Mouse (Mus musculus): ENCODE data around the gene Agtpbp1.

Agtpbp1 gene

DNA sequence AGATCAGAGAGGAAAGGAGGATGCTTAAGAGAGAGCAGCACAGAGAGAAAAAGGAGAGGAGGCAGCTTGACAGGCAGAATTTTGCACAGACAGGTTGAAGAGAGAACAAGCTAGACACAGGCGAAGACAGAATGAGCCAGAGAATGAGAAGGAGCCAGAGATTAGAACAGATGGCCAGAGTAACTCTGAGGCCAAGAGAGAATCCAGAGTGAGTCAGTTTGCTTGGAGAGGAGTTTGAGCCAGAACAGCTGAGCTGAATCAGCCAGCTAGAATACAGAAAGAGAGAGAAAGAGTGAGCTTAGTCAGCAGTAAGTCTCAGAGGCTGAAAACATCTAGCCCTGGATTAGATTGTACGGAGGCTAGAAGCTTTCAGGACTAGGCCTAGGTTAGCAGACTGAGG lies 12.5 kb downstream of the Agtpbp1 start:
- no peak for DNase-seq (ENCODE audit: low spot score)

DNA sequence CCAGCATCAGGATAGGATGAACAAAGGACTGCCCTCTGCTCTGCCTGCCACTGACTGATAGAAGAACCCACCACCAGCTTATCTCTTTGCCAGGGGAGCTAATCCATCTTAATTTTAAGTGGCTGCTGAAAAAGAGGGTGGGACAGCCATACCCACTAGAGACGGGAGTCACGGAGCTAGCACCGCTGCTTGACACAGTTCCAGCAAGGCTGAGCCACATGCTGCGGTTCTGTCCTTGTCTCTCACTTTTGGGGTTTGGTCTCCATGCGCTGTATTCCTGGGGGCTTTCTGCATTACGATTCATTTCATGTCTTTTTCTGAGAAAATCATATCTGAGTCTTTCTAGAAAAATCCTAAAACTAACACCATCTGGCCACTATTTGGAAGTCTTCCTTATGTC lies 13.9 kb downstream of the Agtpbp1 start:
- DNase-seq (ENCODE audit: low spot score), result no peak

DNA sequence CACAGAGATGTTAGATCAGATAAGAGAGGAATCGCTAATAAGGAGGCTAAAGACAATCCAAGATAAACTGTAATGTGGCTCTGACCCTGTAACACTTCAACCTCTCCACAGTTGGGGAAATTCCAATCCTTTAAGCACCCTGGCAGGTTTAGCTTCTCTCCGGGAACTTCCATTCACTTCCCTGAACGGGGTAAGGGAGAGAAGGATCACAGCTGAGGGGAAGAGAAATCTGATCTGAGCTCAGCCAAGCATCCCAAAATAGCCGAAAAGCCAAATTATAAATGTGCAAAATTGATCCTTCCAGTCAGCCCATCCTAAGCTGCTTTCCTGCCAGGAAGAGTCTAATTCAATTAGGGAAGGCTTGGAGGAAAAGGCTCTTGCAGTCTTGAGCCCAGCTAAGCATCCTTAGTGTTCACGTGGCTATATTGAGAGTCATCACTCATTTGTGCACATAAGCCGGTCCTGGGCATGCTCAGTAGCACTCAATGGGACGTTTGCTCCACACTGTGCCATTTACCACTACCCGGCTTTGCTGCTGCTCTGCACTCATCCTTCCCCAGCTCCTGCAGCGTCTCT lies 19.0 kb downstream of the Agtpbp1 start:
- DNase-seq (ENCODE audit: low spot score), result no peak

DNA sequence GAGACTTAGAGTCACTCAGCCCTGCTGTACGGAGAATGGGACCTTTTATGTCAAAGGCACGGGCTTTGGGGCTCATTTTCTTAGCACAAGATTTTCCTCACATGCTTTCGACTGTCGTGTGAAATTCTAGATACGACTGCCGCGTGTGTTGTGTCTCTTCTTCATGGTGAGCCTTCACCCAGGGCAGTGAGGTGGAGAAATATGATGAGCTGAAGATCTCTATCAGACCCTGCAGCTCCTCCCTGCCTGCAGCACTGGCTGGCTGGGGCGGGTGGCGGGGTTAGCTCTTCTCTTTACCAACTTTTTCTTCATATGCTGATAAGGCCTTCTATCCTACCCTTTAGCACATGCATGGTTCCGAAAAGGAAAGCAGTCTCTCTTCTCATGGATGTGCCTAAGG lies 20.1 kb downstream of the Agtpbp1 start:
- no peak for DNase-seq (ENCODE audit: low spot score)

DNA sequence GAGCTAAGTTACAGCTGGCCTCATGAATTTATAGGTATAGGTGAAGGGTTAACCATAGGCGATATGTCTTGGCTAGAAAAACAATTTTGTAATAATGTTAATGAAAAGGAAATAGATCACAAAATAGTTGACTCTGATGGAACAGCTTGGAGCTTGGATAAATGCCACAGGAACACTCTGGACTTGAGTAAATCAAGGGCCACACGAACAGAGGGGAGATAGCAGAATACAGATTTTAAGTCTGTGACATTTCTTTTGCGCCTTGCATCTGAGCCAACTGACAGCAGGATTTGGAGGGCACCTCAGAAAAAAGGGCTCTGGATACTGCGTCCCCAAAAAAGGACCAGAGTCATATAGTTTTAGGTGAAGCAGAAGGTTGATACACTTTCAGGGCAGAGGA lies 20.5 kb downstream of the Agtpbp1 start:
- no peak for DNase-seq (ENCODE audit: low spot score)

DNA sequence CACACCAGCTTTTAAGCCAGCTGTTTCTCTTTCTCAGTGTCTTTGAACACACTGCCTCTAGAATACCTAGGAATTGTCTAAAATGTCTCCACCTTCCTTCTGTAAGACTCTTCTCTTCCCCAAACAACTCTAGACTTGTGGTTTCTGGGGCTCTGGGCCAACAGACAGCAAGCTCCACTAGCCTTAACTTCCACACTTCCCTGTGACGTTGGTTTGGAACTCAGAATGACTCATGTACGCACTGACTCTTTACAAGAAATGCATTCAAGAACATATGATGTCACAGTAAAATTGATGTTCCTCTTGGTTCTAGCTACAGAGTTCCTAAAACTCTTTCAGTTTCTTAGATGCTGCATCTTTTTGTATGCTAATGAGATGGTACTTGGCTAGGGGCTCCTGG lies 22.6 kb downstream of the Agtpbp1 start:
- no peak for DNase-seq (ENCODE audit: low spot score)

DNA sequence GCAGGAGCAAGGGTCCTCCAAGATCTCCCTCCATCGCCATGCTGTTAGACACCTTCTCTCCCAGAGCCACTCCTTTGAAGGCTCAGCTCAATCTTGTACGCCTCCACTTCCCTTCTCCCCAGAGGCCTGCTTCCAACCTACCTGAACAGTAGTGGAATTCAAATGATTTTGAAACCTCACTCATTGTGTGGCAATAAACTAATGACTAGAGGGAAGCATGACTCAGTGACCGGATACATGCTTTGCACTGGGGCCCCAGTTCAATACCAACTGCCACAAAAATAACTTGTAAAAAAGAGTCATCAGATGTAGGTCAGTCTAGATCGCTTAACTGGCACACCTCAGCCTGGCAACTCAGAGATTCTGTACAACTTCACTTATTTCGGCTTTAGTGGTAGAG lies 26.3 kb downstream of the Agtpbp1 start:
- no peak for DNase-seq (ENCODE audit: low spot score)

DNA sequence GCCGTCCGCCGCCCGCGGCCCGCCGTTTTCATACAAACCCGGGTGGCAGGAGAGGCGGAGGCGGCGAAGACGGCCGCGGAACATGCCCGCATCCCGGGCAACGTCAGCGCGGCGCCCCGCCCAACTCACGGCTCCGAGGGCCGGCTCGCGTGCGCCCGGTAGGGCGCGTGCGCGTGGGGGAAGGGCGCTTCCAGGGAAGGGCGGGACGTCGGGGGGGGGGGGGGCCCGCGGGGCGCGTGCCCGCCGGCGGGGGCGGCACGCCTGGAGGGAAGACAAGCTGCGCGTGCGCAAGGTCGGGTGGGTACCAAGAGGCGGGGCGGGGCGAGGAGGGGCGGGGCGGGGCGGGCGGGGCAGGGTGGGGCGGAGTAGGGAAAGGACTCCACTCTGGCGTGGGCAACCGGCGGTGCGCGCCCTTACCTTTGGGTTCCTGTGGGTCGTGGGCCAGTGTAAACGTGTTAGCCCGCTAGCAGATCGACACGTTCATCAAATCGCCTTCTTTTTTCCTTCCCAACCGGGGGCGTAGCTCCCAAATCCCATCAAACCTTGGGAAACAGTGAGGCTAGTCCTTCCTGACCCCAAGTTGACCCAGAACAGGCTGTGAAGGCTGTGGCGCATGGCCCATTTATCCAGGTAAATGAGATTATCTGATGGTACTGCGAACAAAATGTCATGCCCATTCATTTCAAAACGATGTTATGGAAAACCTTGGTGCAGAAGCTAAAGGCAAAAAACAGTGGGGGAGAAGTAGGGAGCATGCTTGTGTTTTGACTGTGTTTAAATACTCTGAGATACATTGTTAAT lies 27.6 kb downstream of the Agtpbp1 start:
- DNase-seq (ENCODE audit: low spot score), result peak; percentile 47

DNA sequence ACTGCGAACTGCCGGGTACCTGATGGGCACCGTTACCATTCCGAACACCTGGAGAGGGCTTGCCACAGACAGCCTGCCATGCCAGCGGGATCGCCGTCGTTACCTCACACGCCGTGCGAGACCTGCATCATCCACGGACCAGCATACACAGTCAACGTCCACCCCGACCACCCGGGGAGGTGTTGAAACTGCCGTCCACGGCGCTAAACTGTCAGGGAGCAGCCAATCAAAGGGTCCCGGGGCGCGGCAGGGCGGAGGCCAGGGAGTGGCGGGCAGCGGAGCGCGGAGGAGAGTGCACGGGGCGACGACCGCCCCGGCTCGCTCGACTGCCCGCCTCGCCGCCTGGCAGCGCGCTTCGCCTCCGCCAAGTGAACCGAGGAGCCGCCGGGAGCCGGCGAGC lies 28.4 kb downstream of the Agtpbp1 start:
- DNase-seq (ENCODE audit: low spot score), result no peak

DNA sequence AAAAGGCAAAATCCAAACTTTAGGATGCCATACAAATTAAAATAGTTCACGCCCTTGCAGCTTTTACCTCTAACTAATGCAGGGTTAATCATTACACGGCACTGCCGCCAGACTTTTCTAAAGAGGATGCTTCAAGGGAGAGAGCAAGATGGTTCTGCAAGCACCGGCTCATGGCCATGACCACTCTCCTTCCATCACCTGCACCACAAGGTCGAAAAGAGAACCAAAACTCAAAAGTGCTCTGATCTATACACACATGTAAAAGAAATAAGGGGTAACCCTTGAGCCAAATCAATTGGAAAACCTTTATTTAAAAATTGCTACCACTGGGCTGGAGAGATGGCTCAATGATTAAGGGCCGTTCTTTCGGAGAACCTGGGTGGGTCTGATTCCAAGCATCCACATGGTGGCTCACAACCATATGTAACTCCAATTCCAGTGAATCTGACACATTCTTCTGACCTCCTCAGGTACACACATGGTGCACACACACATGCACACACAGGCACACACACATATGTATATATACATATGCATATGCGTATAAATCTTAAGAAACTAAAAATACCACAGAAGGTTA lies 29.3 kb downstream of the Agtpbp1 start:
- no peak for DNase-seq (ENCODE audit: low spot score)

DNA sequence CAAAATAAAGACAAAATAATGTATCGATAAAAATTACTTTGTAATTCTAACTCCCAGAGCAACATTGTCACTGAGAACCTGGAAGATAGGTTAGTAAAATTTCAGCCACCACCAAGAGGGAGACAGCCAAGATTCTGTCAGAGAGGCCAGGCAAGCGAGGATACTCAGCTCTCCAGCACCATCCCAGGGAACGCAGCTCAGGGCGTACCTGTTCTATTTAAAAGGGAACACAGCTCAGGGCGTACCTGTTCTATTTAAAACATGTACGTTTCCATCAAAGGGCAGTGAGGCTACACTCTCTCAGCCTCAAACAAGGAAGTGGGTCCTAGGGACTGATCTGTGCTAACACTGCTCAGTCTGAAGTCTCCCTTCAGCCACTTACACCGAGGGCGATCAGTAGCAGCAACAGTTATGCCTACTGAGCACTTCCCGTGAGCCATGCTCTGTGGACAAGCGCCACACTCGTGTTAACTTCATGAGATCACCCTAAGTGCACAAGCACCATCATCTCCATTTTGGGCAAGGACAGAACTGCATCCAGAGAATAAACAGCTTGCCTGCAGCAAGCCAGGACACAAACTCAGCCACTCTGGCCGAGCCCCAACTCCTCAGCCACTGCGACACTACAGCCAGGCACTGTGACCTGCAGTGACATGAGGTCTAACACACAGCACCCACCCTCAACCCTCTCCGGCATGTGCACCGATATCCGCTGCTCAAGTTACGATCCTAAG lies 30.1 kb downstream of the Agtpbp1 start:
- no peak for DNase-seq (ENCODE audit: low spot score)

DNA sequence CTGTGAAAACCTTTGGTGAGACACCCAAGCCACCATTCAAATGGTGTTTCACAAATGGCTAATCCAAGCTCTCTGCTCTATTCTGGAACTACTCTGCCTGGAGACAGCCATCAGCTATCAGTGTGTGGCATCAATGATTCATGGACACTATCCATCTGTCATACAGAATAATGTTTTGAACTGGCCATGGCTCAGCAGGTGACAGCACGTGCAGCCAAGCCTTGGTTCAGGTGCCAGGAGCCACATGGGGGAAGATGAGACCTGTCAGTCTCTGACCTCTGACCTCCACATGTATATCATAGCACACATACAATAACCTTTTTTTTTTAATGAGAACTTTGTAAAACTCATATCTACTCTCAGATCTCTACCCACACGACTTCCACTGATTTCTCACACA lies 32.3 kb downstream of the Agtpbp1 start:
- no peak for DNase-seq (ENCODE audit: low spot score)

DNA sequence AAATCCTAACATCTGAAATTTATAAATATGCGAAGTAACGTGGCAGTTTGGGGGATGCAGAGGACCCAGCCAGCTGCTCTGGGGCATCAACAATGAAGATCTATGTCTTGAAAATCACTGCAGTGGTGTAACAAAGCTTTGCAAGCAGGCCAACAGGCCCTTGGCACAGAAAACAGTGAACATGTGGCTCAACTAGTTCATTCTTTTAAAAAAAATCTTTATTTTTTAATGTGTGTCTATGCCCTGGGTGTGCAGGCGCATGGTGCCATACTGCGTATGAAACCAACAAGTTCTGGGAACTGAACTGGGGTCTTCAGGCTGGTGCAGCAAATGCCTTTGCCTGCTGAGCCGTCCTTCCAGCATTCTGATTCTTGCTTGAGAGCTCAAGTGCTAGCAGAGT lies 32.7 kb downstream of the Agtpbp1 start:
- no peak for DNase-seq (ENCODE audit: low spot score)

DNA sequence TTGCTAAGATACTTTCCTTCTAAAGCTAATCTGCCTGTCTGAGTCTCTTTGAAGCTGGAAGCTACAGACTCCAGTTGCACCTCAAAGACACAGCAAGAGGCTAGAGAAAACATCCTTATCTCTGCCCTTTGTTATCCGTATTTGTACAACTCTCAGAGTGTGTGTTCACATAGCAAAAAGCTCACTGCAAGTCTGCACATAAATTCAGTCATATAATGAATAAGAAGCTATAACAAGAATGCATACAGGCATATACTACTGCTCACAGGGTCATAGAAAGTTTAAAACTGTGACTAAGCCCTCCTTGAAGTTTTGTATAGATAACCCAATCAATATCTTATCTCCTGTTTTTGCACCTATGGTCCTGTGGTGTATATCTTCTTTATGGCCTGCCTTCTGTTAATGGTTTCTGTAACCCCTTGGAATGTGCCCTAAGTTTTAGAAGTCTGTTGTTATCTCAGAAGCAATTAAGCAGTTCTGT lies 35.7 kb downstream of the Agtpbp1 start:
- no peak for DNase-seq (ENCODE audit: low spot score)

DNA sequence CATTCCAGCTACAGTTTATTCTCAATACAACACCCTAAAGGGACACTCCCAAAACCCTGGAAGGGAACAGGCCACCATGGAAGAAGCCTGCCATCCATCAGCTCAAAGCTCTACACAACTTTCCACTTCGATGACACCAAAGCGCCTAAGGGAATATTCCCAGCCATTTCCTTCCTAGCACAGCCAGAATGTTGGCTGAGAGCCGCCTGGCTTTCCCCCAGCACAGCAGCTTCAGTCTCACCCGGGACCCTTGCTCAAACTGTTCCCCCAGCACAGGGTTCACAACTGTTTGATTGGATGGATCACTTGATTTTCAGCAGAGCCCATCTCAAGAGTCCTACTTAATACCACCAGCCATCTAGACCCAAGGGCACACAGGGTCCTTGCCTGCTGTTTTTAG lies 37.3 kb downstream of the Agtpbp1 start:
- no peak for DNase-seq (ENCODE audit: low spot score)

DNA sequence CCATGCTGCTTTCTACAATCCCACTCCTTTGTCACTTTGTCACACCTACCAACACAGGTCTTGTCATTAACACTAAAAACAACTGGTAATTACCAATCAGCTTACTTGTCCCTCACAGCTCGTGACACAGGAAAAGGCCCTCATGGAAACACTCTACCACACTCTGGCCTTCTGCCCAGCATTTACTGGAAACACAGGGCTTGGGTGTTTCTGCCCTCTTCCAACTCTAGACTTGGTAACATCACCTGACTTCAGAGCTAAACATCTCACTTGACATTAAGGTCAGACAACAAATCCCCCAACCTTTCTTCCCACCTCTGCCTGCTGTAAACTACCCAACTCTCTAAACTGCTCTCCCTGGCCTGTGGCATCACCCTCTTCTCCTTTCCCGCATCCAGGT lies 37.9 kb downstream of the Agtpbp1 start:
- no peak for DNase-seq (ENCODE audit: low spot score)

DNA sequence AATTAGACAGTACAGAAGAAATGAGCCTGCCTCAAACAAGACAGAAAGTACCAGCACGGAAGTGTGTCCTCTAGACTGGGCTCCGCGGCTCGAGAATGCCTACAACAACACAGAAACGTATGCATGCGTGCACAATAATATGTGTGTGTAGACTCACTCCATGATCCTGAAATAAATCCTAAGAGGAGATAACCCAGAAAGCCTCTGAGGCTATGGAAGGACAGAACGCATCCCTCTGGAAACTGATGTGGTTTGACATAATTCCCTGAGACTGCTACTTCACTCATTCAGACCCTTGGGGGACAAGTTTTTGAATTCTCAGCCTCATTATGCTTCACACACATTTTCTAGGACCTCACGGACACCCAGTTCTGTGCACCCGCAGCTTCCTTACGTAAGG lies 42.6 kb downstream of the Agtpbp1 start:
- DNase-seq (ENCODE audit: low spot score), result no peak

DNA sequence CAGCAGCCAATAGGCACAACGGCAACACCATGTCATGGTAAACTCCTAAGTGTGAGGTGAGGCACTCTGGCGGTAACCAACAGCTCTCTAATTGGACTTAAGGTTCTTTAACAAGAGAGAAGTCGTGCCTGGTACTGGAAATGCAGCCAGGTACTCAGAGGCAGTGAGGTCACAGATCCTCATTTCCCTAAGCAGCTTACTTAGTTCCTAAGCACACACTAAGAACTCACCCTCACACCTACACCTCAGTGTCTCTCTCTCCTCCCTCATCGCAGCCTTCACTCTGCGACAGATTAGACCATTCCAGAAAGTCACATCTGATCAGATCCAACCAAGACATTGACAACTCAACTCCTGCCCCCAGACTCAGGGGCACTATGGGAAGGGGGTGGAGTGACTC lies 45.0 kb downstream of the Agtpbp1 start:
- no peak for DNase-seq (ENCODE audit: low spot score)

DNA sequence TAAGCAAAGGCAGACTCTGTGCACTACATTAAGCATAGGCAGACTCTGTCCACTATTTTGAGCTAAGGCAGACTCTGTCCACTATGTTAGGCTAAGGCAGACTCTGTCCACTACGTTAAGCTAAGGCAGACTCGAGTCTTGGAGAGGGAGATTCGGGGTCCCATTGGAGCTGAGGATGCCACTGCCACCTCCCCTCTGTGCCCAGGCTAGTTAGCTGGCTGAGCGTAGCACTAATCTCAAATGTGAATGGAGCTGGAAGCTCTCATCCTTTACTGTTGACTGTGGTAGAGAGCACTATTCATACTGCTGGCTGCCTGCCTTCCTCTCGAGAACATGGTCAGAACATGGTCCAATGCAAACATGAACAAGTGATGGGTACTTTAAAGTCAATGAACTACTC lies 46.4 kb downstream of the Agtpbp1 start:
- DNase-seq (ENCODE audit: low spot score), result no peak

DNA sequence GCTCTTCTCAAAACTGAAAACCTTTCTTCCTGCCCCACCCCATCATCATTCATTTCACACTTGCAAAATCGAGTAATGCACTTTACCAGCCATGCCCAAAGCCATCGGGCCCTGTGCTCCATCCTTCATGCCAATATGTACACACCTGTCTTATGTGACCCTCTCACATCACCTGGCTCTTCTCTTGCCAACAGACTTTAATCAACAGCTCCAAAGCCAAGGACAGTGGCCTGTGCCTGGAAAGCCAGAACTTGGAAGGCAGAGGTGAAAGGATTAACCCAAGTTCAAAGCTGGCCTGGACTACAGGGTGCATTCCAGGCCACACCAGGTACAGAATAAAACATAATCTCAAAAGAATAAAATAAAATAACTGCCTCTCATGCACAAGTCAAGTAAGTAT lies 48.4 kb downstream of the Agtpbp1 start:
- DNase-seq (ENCODE audit: low spot score), result no peak

DNA sequence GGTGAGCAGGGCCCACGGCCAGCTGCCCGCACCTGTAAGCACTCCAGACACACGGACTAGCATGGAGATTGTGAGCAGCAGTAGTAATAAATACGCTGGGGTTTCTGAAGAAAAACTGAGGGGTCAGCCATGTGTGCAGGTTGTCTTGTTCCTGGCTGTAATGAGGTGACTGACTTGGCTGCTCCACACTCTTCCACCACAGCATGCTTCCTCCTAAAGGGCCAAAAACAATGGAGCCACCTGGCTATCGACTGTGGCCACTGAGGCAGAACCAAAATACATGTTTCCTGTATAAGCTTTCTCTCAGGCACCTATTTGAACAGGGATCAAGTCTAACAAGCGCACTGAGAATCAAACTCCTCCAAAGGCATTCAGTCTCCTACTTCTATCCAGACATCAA lies 49.3 kb downstream of the Agtpbp1 start:
- no peak for DNase-seq (ENCODE audit: low spot score)

DNA sequence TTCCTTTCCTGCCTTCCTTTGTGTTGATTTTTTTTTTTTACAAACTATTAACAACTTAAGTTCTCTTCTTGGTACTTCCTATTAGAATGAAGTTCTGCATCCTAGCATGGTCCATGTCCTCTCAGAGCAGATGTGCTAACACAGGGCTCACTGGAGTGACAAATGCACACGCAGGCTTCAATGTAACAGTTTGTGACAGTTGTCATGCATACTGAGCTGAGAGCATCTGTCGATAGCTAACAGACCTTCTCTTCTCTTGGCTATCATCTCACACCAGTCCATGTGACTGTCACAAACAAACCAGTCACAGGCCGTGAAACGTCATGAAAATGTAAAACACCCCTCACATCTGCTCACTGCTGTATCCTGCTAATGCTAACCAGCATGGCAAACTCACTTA lies 50.7 kb downstream of the Agtpbp1 start:
- no peak for DNase-seq (ENCODE audit: low spot score)

DNA sequence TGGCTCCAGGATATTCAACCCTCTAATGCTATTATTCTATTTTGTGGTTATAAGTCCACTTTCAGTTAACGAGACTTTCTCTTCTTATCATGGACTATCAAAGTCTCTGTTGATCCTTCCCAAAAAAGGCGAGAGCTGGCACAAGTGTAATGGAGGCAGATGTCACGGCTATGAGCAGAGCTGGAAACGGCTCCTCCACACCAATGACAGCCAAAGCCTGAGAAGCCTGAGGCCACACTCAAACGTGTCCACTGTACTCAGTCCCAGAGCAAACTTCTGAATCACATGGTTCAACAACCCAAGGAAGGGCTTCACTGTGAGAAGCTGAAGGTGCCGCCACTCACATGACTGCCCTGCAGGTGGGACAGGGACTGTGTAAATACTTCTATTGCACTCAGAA lies 51.7 kb downstream of the Agtpbp1 start:
- no peak for DNase-seq (ENCODE audit: low spot score)
